Mouse (Mus musculus): ENCODE results near the gene Adamts13. TPM values are rescaled to one million over a fixed set of nuclear protein-coding genes. Genes with fewer than 3 reads are reported as not detected.

Gene Adamts13
- polyA plus RNA-seq, 1 experiment from 2014 or later = not detected

DNA sequence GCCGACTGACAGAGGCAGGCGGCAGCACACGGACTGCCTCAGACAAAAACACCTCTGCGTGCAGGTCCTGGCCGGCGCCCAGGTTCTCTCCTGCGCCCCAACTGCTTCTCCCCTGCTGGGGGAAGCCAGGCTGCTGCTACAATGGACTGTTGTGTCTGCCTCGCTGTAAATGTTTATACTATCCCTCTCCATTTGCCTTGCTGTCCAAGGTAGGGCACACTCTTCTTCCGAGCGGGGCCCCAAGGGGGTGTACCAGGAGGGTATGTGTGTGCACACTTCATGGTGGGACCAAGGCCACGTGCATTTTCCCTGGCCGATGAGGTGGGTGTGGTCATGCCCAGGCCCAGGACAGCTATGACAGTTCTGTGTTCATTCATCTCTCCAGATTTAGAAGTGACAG, 85.5 kb downstream of the Adamts13 start:
- H3K36me3 ChIP-seq (ENCODE audit: control insufficient read depth, insufficient read depth, low read length) = no peaks in the 10 kb centered on the region
- no peak overlapping the region for H3K4me2 ChIP-seq (ENCODE audit: low read length)
- ATAC-seq = no peak
- H3K9ac ChIP-seq (ENCODE audit: low read depth, low read length) = no peak overlapping the region
- H3K4me3 ChIP-seq (ENCODE audit: low read depth, low read length) = no peak overlapping the region
- no peaks in the 10 kb centered on the region for H3K4me1 ChIP-seq (ENCODE audit: control insufficient read depth, insufficient read depth, low read length)
- H3K9me3 ChIP-seq (replicated peaks; ENCODE audit: control insufficient read depth, low read length, poor library complexity, severe bottlenecking) = no peaks in the 10 kb centered on the region
- no peaks in the 10 kb centered on the region for H3K27me3 ChIP-seq (ENCODE audit: control insufficient read depth, insufficient read depth, low read depth, low read length)
- WGBS = 60% methylated on average over 12 of the region's 12 CpGs
- no peak overlapping the region for H3K27ac ChIP-seq (ENCODE audit: low read length)

- Histone ChIP-seq H3K9me3 (replicated peaks; ENCODE audit: control insufficient read depth, low read length, poor library complexity, severe bottlenecking) (no peaks in the 10 kb centered on the region), H3K27me3 (ENCODE audit: control insufficient read depth, insufficient read depth, low read depth, low read length) (no peaks in the 10 kb centered on the region), H3K4me1 (ENCODE audit: control insufficient read depth, insufficient read depth, low read length) (no peaks in the 10 kb centered on the region), H3K27ac (ENCODE audit: low read length) (no peak overlapping the region), H3K4me3 (ENCODE audit: low read depth, low read length) (no peak overlapping the region), H3K4me2 (ENCODE audit: low read length) (no peak overlapping the region), H3K9ac (ENCODE audit: low read depth, low read length) (no peak overlapping the region), H3K36me3 (ENCODE audit: control insufficient read depth, insufficient read depth, low read length) (no peaks in the 10 kb centered on the region)
- ATAC-seq = no peak
- 92% methylated on average over 9 of the region's 9 CpGs for WGBS
Observed at GRCm38 (mm10) chr2:27059187-27059586, 86.0 kb downstream of the Adamts13 start.

Other genes with a start within 250 kb of the Adamts13 start
- gene Abo, start 108.4 kb upstream of the Adamts13 start, polyA plus RNA-seq (2015; fragmentation: Nextera tagmentation; extraction: Ambion mirVana) = not detected in 2 replicates
- 30.7 and 32.6 TPM in 2 replicates for gene Surf6, start 70.5 kb upstream of the Adamts13 start, polyA plus RNA-seq (2015; fragmentation: Nextera tagmentation; extraction: Ambion mirVana)
- 134 and 137 TPM in 2 replicates for gene Med22, start 62.7 kb upstream of the Adamts13 start, polyA plus RNA-seq (2015; fragmentation: Nextera tagmentation; extraction: Ambion mirVana)
- 376 and 399 TPM in 2 replicates for gene Rpl7a, start 62.7 kb upstream of the Adamts13 start, polyA plus RNA-seq (2015; fragmentation: Nextera tagmentation; extraction: Ambion mirVana)
- gene Surf2, start 57.0 kb upstream of the Adamts13 start, polyA plus RNA-seq (2015; fragmentation: Nextera tagmentation; extraction: Ambion mirVana) = 58.6 and 59.2 TPM in 2 replicates
- 90.1 and 97.5 TPM in 2 replicates for gene Surf1, start 56.9 kb upstream of the Adamts13 start, polyA plus RNA-seq (2015; fragmentation: Nextera tagmentation; extraction: Ambion mirVana)
- gene Surf4, start 39.5 kb upstream of the Adamts13 start, polyA plus RNA-seq (2015; fragmentation: Nextera tagmentation; extraction: Ambion mirVana) = 99.9 and 103 TPM in 2 replicates
- 0.38 and 0.41 TPM in 2 replicates for gene Stkld1, start 39.4 kb upstream of the Adamts13 start, polyA plus RNA-seq (2015; fragmentation: Nextera tagmentation; extraction: Ambion mirVana)
- gene Rexo4, start 9.0 kb upstream of the Adamts13 start, polyA plus RNA-seq (2015; fragmentation: Nextera tagmentation; extraction: Ambion mirVana) = 35.8 and 36.4 TPM in 2 replicates
- gene Cacfd1, start 36.5 kb downstream of the Adamts13 start, polyA plus RNA-seq (2015; fragmentation: Nextera tagmentation; extraction: Ambion mirVana) = 103 and 116 TPM in 2 replicates
- 9.8 and 12.8 TPM in 2 replicates for gene Slc2a6, start 54.6 kb downstream of the Adamts13 start, polyA plus RNA-seq (2015; fragmentation: Nextera tagmentation; extraction: Ambion mirVana)
- 0.24 TPM in 1 of 2 replicates, not detected in the other for gene Mymk, start 98.8 kb downstream of the Adamts13 start, polyA plus RNA-seq (2015; fragmentation: Nextera tagmentation; extraction: Ambion mirVana)
- 10.6 and 10.8 TPM in 2 replicates for gene Adamtsl2, start 106.0 kb downstream of the Adamts13 start, polyA plus RNA-seq (2015; fragmentation: Nextera tagmentation; extraction: Ambion mirVana)
- 5.0 and 8.1 TPM in 2 replicates for gene Fam163b, start 169.1 kb downstream of the Adamts13 start, polyA plus RNA-seq (2015; fragmentation: Nextera tagmentation; extraction: Ambion mirVana)
- 0.36 and 0.88 TPM in 2 replicates for gene Dbh, start 191.8 kb downstream of the Adamts13 start, polyA plus RNA-seq (2015; fragmentation: Nextera tagmentation; extraction: Ambion mirVana)

Data from midbrain, embryonic 16.5 days (tissue).